Mouse (Mus musculus): ENCODE data around the gene Ncf4.

Ncf4 gene

GRCm38 (mm10) chr15:78310971-78311370 lies 66.4 kb downstream of the Ncf4 start:
- DNase-seq (ENCODE audit: low read depth, low spot score): no peak
